Mouse (Mus musculus) intestine, embryonic 16.5 days (tissue): Measurements from ENCODE around the gene Ak8. TPM values are rescaled to one million over a fixed set of nuclear protein-coding genes. Genes with fewer than 3 reads are reported as not detected.

Experiments used
- ATAC-seq: fragments of 200-750 bp; cut with Nextera tagmentation; 2 replicates; pipeline ENCODE4 v1.8.0; 2017; ENCODE audit warnings: moderate TSS enrichment, moderate library complexity
- H3K27ac ChIP-seq: fragments of 300-500 bp; sonication (generic); 2 replicates; pipeline ENCODE4 v1.5.1; 2014; ENCODE audit warnings: mild to moderate bottlenecking, low read length
- H3K27me3 ChIP-seq: fragments of 300-500 bp; sonication (generic); replicated peaks from 2 replicates; pipeline ENCODE4 v1.6.1; 2014; ENCODE audit warnings: low read length, control low read depth, mixed read lengths; ENCODE audit not compliant: control insufficient read depth, insufficient read depth
- H3K36me3 ChIP-seq: fragments of 300-500 bp; sonication (generic); 2 replicates; pipeline ENCODE4 v1.6.1; 2014; ENCODE audit warnings: low read length, control low read depth; ENCODE audit not compliant: control insufficient read depth, insufficient read depth
- H3K4me1 ChIP-seq: fragments of 300-500 bp; sonication (generic); 2 replicates; pipeline ENCODE4 v1.6.1; 2014; ENCODE audit warnings: low read length, control low read depth, mixed read lengths; ENCODE audit not compliant: control insufficient read depth, insufficient read depth
- H3K4me2 ChIP-seq: fragments of 300-500 bp; sonication (generic); 2 replicates; pipeline ENCODE4 v1.6.1; 2014; ENCODE audit warnings: low read depth, low read length, control low read depth
- H3K4me3 ChIP-seq: fragments of 300-500 bp; sonication (generic); 2 replicates; pipeline ENCODE4 v1.5.1; 2014; ENCODE audit warnings: mild to moderate bottlenecking, low read length
- H3K9ac ChIP-seq: fragments of 300-500 bp; sonication (generic); 2 replicates; pipeline ENCODE4 v1.6.1; 2014; ENCODE audit warnings: low read depth, low read length
- H3K9me3 ChIP-seq: fragments of 300-500 bp; sonication (generic); 2 replicates; pipeline ENCODE4 v1.6.1; 2016; ENCODE audit warnings: low read length, control low read depth; ENCODE audit not compliant: control insufficient read depth
- WGBS: fragments of 180-500 bp; shearing (Covaris S2); extraction: QIAGEN DNeasy Blood & Tissue Kit; methylation state at CpG from one replicate; pipeline ENCODE4 v1.1.7; 2014; 5-methylcytosine and 5-hydroxymethylcytosine counted together
- polyA plus RNA-seq: library from polyadenylated mRNA; unstranded; fragments of >200 nt; fragmentation: Nextera tagmentation; extraction: Ambion mirVana; gene quantifications from 2 replicates; pipeline ENCODE4 v1.2.1, GENCODE M21; 2015

Ak8 gene
- polyA plus RNA-seq, 1 experiment from 2014 or later: 0.35 TPM

- WGBS: 40% methylated on average over 4 of the region's 4 CpGs
- H3K9ac ChIP-seq: no peak overlapping the region
- H3K4me1 ChIP-seq: no peaks in the 10 kb centered on the region
- H3K9me3 ChIP-seq: no peaks in the 10 kb centered on the region
- H3K36me3 ChIP-seq: peaks cover 4% of the 10 kb centered on the region
- no peak for ATAC-seq
- H3K4me2 ChIP-seq: no peak overlapping the region
- H3K4me3 ChIP-seq: no peak overlapping the region
- H3K27me3 ChIP-seq: no peaks in the 10 kb centered on the region
- H3K27ac ChIP-seq: no peak overlapping the region
Measured at GRCm38 (mm10) chr2:28680710-28681109, 19.3 kb upstream of the Ak8 start.

GRCm38 (mm10) chr2:28681718-28682117 is 18.2 kb upstream of the Ak8 start:
- H3K9ac ChIP-seq: no peak overlapping the region
- no peaks in the 10 kb centered on the region for H3K9me3 ChIP-seq
- H3K4me2 ChIP-seq: no peak overlapping the region
- no peak for ATAC-seq
- no peak overlapping the region for H3K27ac ChIP-seq
- H3K27me3 ChIP-seq: no peaks in the 10 kb centered on the region
- peaks cover 7% of the 10 kb centered on the region for H3K36me3 ChIP-seq
- 80% methylated on average over 4 of the region's 4 CpGs for WGBS
- H3K4me1 ChIP-seq: no peaks in the 10 kb centered on the region
- H3K4me3 ChIP-seq: no peak overlapping the region

DNA sequence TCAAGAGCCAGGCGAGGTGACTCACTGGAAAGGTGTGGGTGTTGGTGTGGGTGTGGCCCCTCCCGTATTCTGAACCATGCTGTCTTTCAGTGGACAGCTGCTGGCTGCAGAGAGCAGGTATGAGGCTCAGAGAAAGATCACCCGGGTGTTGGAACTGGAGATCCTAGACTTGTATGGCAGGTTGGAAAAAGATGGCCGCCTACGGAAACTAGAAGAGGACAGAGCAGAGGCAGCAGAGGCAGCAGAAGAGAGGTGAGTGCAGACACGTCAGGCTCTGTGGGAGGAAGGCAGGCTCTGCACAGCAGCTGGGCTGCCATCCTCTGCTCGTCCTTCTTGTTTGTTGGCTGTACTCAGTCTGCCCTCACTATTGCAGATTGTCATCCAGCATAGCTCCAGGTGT is 14.1 kb upstream of the Ak8 start:
- Histone ChIP-seq H3K9me3 (no peaks in the 10 kb centered on the region), H3K4me3 (no peak overlapping the region), H3K4me2 (no peak overlapping the region), H3K4me1 (no peaks in the 10 kb centered on the region), H3K27ac (no peak overlapping the region), H3K27me3 (no peaks in the 10 kb centered on the region), H3K9ac (no peak overlapping the region), H3K36me3 (peaks cover 8% of the 10 kb centered on the region)
- no peak for ATAC-seq
- 86% methylated on average over 7 of the region's 7 CpGs for WGBS

DNA sequence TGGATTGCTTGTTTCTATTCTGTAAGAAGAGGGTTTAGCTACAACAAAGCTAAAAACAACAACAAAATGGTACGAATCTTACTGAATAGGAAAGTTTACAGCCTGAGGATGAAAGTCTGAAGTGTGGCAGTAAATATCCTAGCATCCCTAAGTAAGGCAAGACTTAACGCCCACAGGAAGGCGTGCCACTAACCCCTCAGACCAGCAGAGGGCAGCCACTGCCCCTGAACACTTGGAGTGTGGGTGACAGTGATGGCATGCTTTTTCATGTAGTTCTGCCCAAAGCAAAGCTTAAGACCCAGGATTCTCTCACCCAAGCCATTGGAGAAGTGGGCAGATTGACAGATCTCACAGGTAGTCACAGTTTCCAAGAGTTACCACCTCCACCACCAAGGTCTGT is 11.5 kb upstream of the Ak8 start:
- H3K9ac ChIP-seq: no peak overlapping the region
- H3K36me3 ChIP-seq: 0 out of 2 replicates have a peak, but pooled peaks cover 4% of the 10 kb centered on the region
- no peaks in the 10 kb centered on the region for H3K9me3 ChIP-seq
- WGBS: 45% methylated on average over 3 of the region's 3 CpGs
- ATAC-seq: no peak
- H3K4me2 ChIP-seq: no peak overlapping the region
- no peak overlapping the region for H3K27ac ChIP-seq
- H3K4me1 ChIP-seq: no peaks in the 10 kb centered on the region
- H3K4me3 ChIP-seq: no peak overlapping the region
- H3K27me3 ChIP-seq: no peaks in the 10 kb centered on the region

- H3K36me3 ChIP-seq: no peaks in the 10 kb centered on the region
- no peaks in the 10 kb centered on the region for H3K9me3 ChIP-seq
- ATAC-seq: no peak
- no peak overlapping the region for H3K4me3 ChIP-seq
- H3K27ac ChIP-seq: no peak overlapping the region
- 80% methylated on average over 9 of the region's 9 CpGs for WGBS
- no peaks in the 10 kb centered on the region for H3K27me3 ChIP-seq
- no peak overlapping the region for H3K4me2 ChIP-seq
- H3K4me1 ChIP-seq: no peaks in the 10 kb centered on the region
- no peak overlapping the region for H3K9ac ChIP-seq
Measured at GRCm38 (mm10) chr2:28692692-28693091, 7.3 kb upstream of the Ak8 start.

GRCm38 (mm10) chr2:28698566-28698965 is 1.4 kb upstream of the Ak8 start:
- H3K36me3 ChIP-seq: no peaks in the 10 kb centered on the region
- no peaks in the 10 kb centered on the region for H3K9me3 ChIP-seq
- no peaks in the 10 kb centered on the region for H3K27me3 ChIP-seq
- no peak overlapping the region for H3K27ac ChIP-seq
- no peak overlapping the region for H3K4me2 ChIP-seq
- peaks cover 8% of the 10 kb centered on the region for H3K4me1 ChIP-seq
- H3K4me3 ChIP-seq: no peak overlapping the region
- no peak for ATAC-seq
- no peak overlapping the region for H3K9ac ChIP-seq
- 80% methylated on average over 5 of the region's 5 CpGs for WGBS

DNA sequence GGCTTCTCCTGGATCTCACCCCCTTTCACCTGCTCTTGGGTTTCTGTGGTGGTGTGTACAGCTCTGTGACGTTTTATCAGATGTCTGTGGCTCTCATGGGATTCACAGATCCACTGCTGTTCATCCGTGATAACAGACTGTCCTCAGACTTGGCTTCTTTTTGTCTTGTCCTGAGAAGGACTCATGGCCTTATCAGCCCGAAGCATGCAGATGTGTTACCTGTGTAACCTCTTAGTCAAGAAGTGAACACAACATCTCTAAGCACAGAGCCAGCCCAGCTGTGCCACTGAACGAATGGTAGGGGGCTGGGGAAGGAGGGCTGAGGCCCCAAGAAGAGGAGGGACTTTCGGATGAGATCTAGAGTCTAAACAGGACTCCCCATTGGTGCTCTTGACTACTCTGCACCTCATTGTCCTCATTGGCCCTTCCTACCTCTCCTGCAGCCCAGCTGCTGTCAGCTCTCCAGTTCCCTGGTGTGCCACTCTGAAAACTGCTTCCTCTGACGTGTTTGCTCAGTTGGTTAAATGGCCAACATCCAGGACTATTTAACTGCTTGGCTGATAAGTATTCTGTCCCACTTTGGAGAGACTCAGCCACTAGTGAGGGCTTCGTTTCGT is 1.8 kb downstream of the Ak8 start:
- H3K36me3 ChIP-seq: no peaks in the 10 kb centered on the region
- H3K4me3 ChIP-seq: no peak overlapping the region
- no peak overlapping the region for H3K4me2 ChIP-seq
- 71% methylated on average over 8 of the region's 8 CpGs for WGBS
- ATAC-seq: no peak
- no peaks in the 10 kb centered on the region for H3K9me3 ChIP-seq
- no peaks in the 10 kb centered on the region for H3K27me3 ChIP-seq
- no peak overlapping the region for H3K9ac ChIP-seq
- H3K4me1 ChIP-seq: peaks cover 8% of the 10 kb centered on the region
- H3K27ac ChIP-seq: no peak overlapping the region

GRCm38 (mm10) chr2:28706106-28706636 is 6.2 kb downstream of the Ak8 start:
- H3K9me3 ChIP-seq: no peaks in the 10 kb centered on the region
- no peaks in the 10 kb centered on the region for H3K27me3 ChIP-seq
- no peak for ATAC-seq
- no peaks in the 10 kb centered on the region for H3K4me1 ChIP-seq
- H3K9ac ChIP-seq: no peak overlapping the region
- 60% methylated on average over 8 of the region's 8 CpGs for WGBS
- no peak overlapping the region for H3K27ac ChIP-seq
- no peak overlapping the region for H3K4me2 ChIP-seq
- H3K4me3 ChIP-seq: no peak overlapping the region
- H3K36me3 ChIP-seq: no peaks in the 10 kb centered on the region

- 42% methylated on average over 6 of the region's 6 CpGs for WGBS
- Histone ChIP-seq H3K9me3 (no peaks in the 10 kb centered on the region), H3K27me3 (no peaks in the 10 kb centered on the region), H3K4me1 (no peaks in the 10 kb centered on the region), H3K36me3 (no peaks in the 10 kb centered on the region), H3K4me2 (no peak overlapping the region), H3K9ac (no peak overlapping the region), H3K4me3 (no peak overlapping the region), H3K27ac (no peak overlapping the region)
- ATAC-seq: no peak
Measured at GRCm38 (mm10) chr2:28706787-28707186, 6.8 kb downstream of the Ak8 start.

- Histone ChIP-seq H3K9me3 (no peaks in the 10 kb centered on the region), H3K9ac (no peak overlapping the region), H3K27me3 (no peaks in the 10 kb centered on the region), H3K36me3 (no peaks in the 10 kb centered on the region), H3K4me1 (no peaks in the 10 kb centered on the region), H3K27ac (no peak overlapping the region), H3K4me2 (no peak overlapping the region), H3K4me3 (no peak overlapping the region)
- ATAC-seq: no peak
- 84% methylated on average over 8 of the region's 8 CpGs for WGBS
Measured at GRCm38 (mm10) chr2:28713036-28713435, 13.1 kb downstream of the Ak8 start.
